Mouse (Mus musculus): ENCODE measurements around the gene Vmn1r117.
"Not testable (repeated sequence)": the region's sequence is repeated elsewhere in the genome, so short reads cannot be mapped to it uniquely, and the experiment has no call there.

DNA sequence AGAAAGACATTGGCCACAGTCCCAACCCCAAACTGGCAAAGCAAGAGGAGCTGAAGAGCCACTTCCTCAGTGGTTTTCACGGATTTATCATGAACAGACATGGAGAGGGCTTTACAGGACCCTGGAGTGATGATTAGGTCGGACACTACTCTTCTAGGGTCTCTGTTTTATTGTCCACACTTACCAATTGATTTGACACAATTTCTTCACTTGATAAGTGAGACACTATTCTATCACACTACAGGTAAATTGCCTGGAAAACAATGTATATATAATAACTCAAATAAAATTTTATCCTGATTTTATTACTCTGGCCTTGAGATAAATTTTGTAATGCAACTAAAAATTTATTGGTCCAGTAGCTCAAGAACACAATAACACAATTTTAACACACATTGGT lies 28.3 kb upstream of the Vmn1r117 start, which contains the start of gene Vmn1r118:
- TF ChIP-seq EP300, CTCF (IDR thresholded peaks at IDR 0.05): not testable (repeated sequence)

All from lung, postnatal 0 days (tissue).